Mouse (Mus musculus) olfactory bulb, adult 2 months (tissue): ENCODE results near the gene Dact3.

Experiments used
- CTCF ChIP-seq: fragments of 200-500 bp; IDR thresholded peaks from 2 replicates; pipeline ENCODE4 v1.5.1; 2012; ENCODE audit warnings: low read depth, mild to moderate bottlenecking, low read length, moderate library complexity; ENCODE audit not compliant: insufficient read depth
- POLR2A ChIP-seq: fragments of 200-500 bp; IDR thresholded peaks from 2 replicates; pipeline ENCODE4 v1.6.1; 2012; ENCODE audit warnings: mild to moderate bottlenecking, low read depth, low read length, moderate library complexity; ENCODE audit not compliant: insufficient read depth

- TF ChIP-seq CTCF (no peak), POLR2A (no peak)
Observed at GRCm38 (mm10) chr7:16884334-16884733, 9.2 kb downstream of the Dact3 start.
